Mouse (Mus musculus) thymus, postnatal 0 days (tissue): ENCODE data around the gene Ubash3b. TPM values are rescaled to one million over a fixed set of nuclear protein-coding genes. Genes with fewer than 3 reads are reported as not detected.

Source experiments
- DNase-seq: peaks from one replicate; pipeline ENCODE4 v3.0.0-alpha.2; 2015; ENCODE audit warnings: low spot score
- polyA plus RNA-seq: library from polyadenylated mRNA; unstranded; fragments of >200 nt; fragmentation: Nextera tagmentation; extraction: Ambion mirVana; gene quantifications from 2 replicates; pipeline ENCODE4 v1.2.1, GENCODE M21; 2015

Gene Ubash3b
- polyA plus RNA-seq, 1 experiment from 2014 or later: 4.0 TPM

GRCm38 (mm10) chr9:41007785-41008184 is 153.7 kb downstream of the Ubash3b start:
- DNase-seq: no peak

- peak; percentile 25 for DNase-seq
Observed at GRCm38 (mm10) chr9:41004415-41004814, 157.1 kb downstream of the Ubash3b start, which contains the start of gene Crtam. Gene Crtam (minus strand): TSS chr9:41004628.

GRCm38 (mm10) chr9:40997116-40997779 is 164.2 kb downstream of the Ubash3b start:
- DNase-seq: peak; percentile 9

- no peak for DNase-seq
Observed at GRCm38 (mm10) chr9:40994075-40994474, 167.4 kb downstream of the Ubash3b start.

- DNase-seq: no peak
Observed at GRCm38 (mm10) chr9:40991511-40991910, 170.0 kb downstream of the Ubash3b start.

- DNase-seq: peak; percentile 47
Observed at GRCm38 (mm10) chr9:40989940-40990588, 171.4 kb downstream of the Ubash3b start.

GRCm38 (mm10) chr9:40984313-40984712 is 177.2 kb downstream of the Ubash3b start:
- DNase-seq: no peak

- no peak for DNase-seq
Observed at GRCm38 (mm10) chr9:40983758-40984157, 177.7 kb downstream of the Ubash3b start.

- DNase-seq: no peak
Observed at GRCm38 (mm10) chr9:40982480-40982879, 179.0 kb downstream of the Ubash3b start.

GRCm38 (mm10) chr9:40974042-40974801 is 187.3 kb downstream of the Ubash3b start:
- no peak for DNase-seq

- no peak for DNase-seq
Observed at GRCm38 (mm10) chr9:40964418-40964714, 197.1 kb downstream of the Ubash3b start.

GRCm38 (mm10) chr9:40963586-40964417 is 197.7 kb downstream of the Ubash3b start, which contains the start of gene Jhy:
Gene Jhy (minus strand): TSS chr9:40964118.
- DNase-seq: no peak

GRCm38 (mm10) chr9:40961401-40961800 is 200.1 kb downstream of the Ubash3b start:
- DNase-seq: no peak

Other genes with a start within 250 kb of the Ubash3b start
- gene Jhy, start 197.6 kb downstream of the Ubash3b start, polyA plus RNA-seq: 0.18 and 0.20 TPM in 2 replicates
- gene Crtam, start 157.1 kb downstream of the Ubash3b start, polyA plus RNA-seq: 0.72 and 0.75 TPM in 2 replicates